Mouse (Mus musculus) bone marrow, adult 2 months (tissue): ENCODE results near the gene Il6ra.

Experiments
- CTCF ChIP-seq: fragments of 200-500 bp; IDR thresholded peaks from 2 replicates; pipeline ENCODE4 v1.5.1; 2011; ENCODE audit warnings: low read length, control low read depth; ENCODE audit not compliant: control insufficient read depth, insufficient read depth
- POLR2A ChIP-seq: fragments of 200-500 bp; IDR thresholded peaks from 2 replicates; pipeline ENCODE4 v1.6.1; 2011; ENCODE audit warnings: low read depth, mild to moderate bottlenecking, control low read depth, low read length, borderline replicate concordance; ENCODE audit not compliant: control insufficient read depth

DNA sequence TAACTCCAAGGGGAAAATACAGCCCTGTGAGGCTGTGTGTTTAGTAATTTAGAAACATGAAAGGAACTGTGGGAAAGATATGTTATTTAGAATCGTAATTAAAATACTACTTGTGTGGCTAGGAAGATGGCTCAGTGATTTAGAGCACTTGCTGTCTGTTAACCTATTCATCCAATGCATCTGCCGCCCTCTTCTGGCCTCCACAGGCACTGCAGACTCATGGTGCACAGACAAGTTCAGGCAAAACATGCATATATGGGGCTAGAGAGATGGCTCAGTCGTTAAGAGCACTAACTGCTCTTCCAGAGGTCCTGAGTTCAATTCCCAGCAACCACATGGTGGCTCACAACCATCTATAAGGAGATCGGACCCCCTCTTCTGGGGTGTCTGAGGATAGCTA is 70.7 kb downstream of the Il6ra start:
- no peak for TF ChIP-seq POLR2A
- TF ChIP-seq CTCF: peak; percentile 64
